Mouse (Mus musculus): ENCODE data around the gene AC134908.4. TPM values are rescaled to one million over a fixed set of nuclear protein-coding genes. Genes with fewer than 3 reads are reported as not detected.

The AC134908.4 gene
- not detected for total RNA-seq (2022)

- DNase-seq = no peak
Observed at GRCm38 (mm10) chr17:25795609-25796092, at the start of gene AC134908.4. TSS of gene AC134908.4 (minus strand) at chr17:25795659.

GRCm38 (mm10) chr17:25844396-25844901 is 49.0 kb upstream of the AC134908.4 start, which contains the start of gene Rhot2:
TSS of gene Rhot2 (minus strand) at chr17:25844851.
- DNase-seq = peak; percentile 94

GRCm38 (mm10) chr17:25843636-25844395 is 48.4 kb upstream of the AC134908.4 start:
- no peak for DNase-seq

- no peak for DNase-seq
Observed at GRCm38 (mm10) chr17:25843122-25843521, 47.7 kb upstream of the AC134908.4 start.

- DNase-seq = no peak
Observed at GRCm38 (mm10) chr17:25842509-25842908, 47.0 kb upstream of the AC134908.4 start.

- no peak for DNase-seq
Observed at GRCm38 (mm10) chr17:25841117-25841880, 45.8 kb upstream of the AC134908.4 start, which contains the start of gene Gm20683. TSS of gene Gm20683 (minus strand) at chr17:25841763.

- no peak for DNase-seq
Observed at GRCm38 (mm10) chr17:25840519-25840918, 45.1 kb upstream of the AC134908.4 start.

- DNase-seq = no peak
Observed at GRCm38 (mm10) chr17:25839455-25840235, 44.2 kb upstream of the AC134908.4 start.

- DNase-seq = no peak
Observed at GRCm38 (mm10) chr17:25838904-25839303, 43.4 kb upstream of the AC134908.4 start.

GRCm38 (mm10) chr17:25837533-25837932 is 42.1 kb upstream of the AC134908.4 start:
- no peak for DNase-seq

- DNase-seq = peak; percentile 84
Observed at GRCm38 (mm10) chr17:25837076-25837410, 41.6 kb upstream of the AC134908.4 start, which contains the start of gene Rhbdl1. TSS of gene Rhbdl1 (minus strand) at chr17:25837295.

- peak; percentile 59 for DNase-seq
Observed at GRCm38 (mm10) chr17:25836397-25837075, 41.1 kb upstream of the AC134908.4 start.

- DNase-seq = no peak
Observed at GRCm38 (mm10) chr17:25835816-25836215, 40.4 kb upstream of the AC134908.4 start.

GRCm38 (mm10) chr17:25835301-25835700 is 39.8 kb upstream of the AC134908.4 start:
- no peak for DNase-seq

GRCm38 (mm10) chr17:25834595-25835222 is 39.2 kb upstream of the AC134908.4 start:
- DNase-seq = no peak

- DNase-seq = no peak
Observed at GRCm38 (mm10) chr17:25833961-25834594, 38.6 kb upstream of the AC134908.4 start.

GRCm38 (mm10) chr17:25833291-25833663 is 37.8 kb upstream of the AC134908.4 start, which contains the start of gene Stub1:
TSS of gene Stub1 (minus strand) at chr17:25833404.
- peak; percentile 96 for DNase-seq

- DNase-seq = peak; percentile 99
Observed at GRCm38 (mm10) chr17:25832436-25833290, 37.2 kb upstream of the AC134908.4 start.

GRCm38 (mm10) chr17:25831451-25832281 is 36.2 kb upstream of the AC134908.4 start:
- peak; percentile 81 for DNase-seq
